Mouse (Mus musculus) embryonic facial prominence, embryonic 14.5 days (tissue): ENCODE results near the gene Dip2a. TPM values are rescaled to one million over a fixed set of nuclear protein-coding genes. Genes with fewer than 3 reads are reported as not detected.

Source experiments
- ATAC-seq: fragments of 200-750 bp; cut with Nextera tagmentation; 2 replicates; pipeline ENCODE4 v1.8.0; 2017; ENCODE audit warnings: low read depth, moderate number of reproducible peaks, moderate TSS enrichment
- DNase-seq: peaks from one replicate; pipeline ENCODE4 v3.0.0-alpha.2; 2015; ENCODE audit warnings: low spot score
- H3K27ac ChIP-seq: fragments of 300-500 bp; sonication (generic); replicated peaks from 2 replicates; pipeline ENCODE4 v1.5.1; 2014; ENCODE audit warnings: low read depth, mild to moderate bottlenecking, low read length, moderate library complexity
- H3K27me3 ChIP-seq: fragments of 300-500 bp; sonication (generic); replicated peaks from 2 replicates; pipeline ENCODE4 v1.6.1; 2014; ENCODE audit warnings: low read length; ENCODE audit not compliant: control insufficient read depth, insufficient read depth
- H3K36me3 ChIP-seq: fragments of 300-500 bp; sonication (generic); 2 replicates; pipeline ENCODE4 v1.6.1; 2014; ENCODE audit warnings: low read length, mixed read lengths; ENCODE audit not compliant: control insufficient read depth, insufficient read depth
- H3K4me1 ChIP-seq: fragments of 300-500 bp; sonication (generic); 2 replicates; pipeline ENCODE4 v1.6.1; 2014; ENCODE audit warnings: antibody characterized with exemption, low read length; ENCODE audit not compliant: control insufficient read depth, insufficient read depth
- H3K4me2 ChIP-seq: fragments of 300-500 bp; sonication (generic); 2 replicates; pipeline ENCODE4 v1.6.1; 2014; ENCODE audit warnings: low read depth, mild to moderate bottlenecking, low read length, moderate library complexity, mixed read lengths
- H3K4me3 ChIP-seq: fragments of 300-500 bp; sonication (generic); 2 replicates; pipeline ENCODE4 v1.5.1; 2014; ENCODE audit warnings: low read depth, mild to moderate bottlenecking, low read length
- H3K9ac ChIP-seq: fragments of 300-500 bp; sonication (generic); 2 replicates; pipeline ENCODE4 v1.6.1; 2014; ENCODE audit warnings: low read depth, mild to moderate bottlenecking, low read length, moderate library complexity, mixed read lengths
- H3K9me3 ChIP-seq: fragments of 300-500 bp; sonication (generic); 2 replicates; pipeline ENCODE4 v1.6.1; 2016; ENCODE audit warnings: low read length; ENCODE audit not compliant: control insufficient read depth
- WGBS: fragments of 180-500 bp; shearing (Covaris S2); extraction: QIAGEN DNeasy Blood & Tissue Kit; methylation state at CpG from one replicate; pipeline ENCODE4 v1.1.7; 2014; 5-methylcytosine and 5-hydroxymethylcytosine counted together
- polyA plus RNA-seq: library from polyadenylated mRNA; unstranded; fragments of >200 nt; fragmentation: Nextera tagmentation; extraction: Ambion mirVana; gene quantifications from 2 replicates; pipeline ENCODE4 v1.2.1, GENCODE M21; 2014

The Dip2a gene
- polyA plus RNA-seq, 1 experiment from 2014 or later, result 7.7 TPM

DNA sequence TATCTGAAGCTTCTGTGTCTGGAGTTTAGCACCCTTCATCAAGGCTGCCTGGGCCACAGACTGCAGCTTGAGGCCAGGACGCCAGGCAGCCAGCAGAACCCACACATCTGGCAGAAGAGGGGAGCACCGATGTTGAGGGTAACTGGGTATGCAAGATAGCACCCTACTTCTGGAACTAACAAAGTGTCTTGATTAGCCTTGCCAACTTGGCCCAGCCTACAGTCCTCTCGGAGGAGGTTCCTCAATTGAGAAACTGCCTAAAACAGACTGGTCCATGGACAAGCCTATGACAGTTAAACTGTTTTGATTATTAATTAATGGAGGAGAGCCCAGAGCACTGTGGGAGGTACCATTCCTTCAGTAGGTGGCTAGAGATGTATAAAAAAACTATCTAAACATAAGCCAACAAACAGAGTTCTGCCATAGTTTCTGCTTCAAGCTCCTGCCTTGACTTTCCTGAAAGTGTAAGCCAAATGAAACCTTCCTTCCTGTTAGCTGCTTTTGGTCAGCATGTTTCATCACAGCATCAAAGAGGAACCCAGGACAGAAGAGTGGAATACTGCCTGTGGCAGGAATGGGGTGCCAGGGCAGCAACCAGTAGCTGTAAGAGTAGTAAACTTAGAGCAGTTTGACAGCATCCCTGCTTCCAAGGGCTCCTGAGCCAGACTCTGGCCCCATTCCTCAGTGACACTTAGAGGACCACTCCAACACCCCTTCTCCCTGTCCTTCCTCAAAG lies 55.0 kb downstream of the Dip2a start:
- Histone ChIP-seq H3K4me1 (no peaks in the 10 kb centered on the region), H3K36me3 (peaks cover 95% of the 10 kb centered on the region), H3K4me2 (no peak overlapping the region), H3K27ac (no peak overlapping the region), H3K27me3 (no peaks in the 10 kb centered on the region), H3K9me3 (no peaks in the 10 kb centered on the region), H3K4me3 (no peak overlapping the region), H3K9ac (no peak overlapping the region)
- ATAC-seq (no peak), DNase-seq (no peak)
- 83% methylated on average over 3 of the region's 3 CpGs for whole genome bisulfite sequencing

GRCm38 (mm10) chr10:76289052-76289451 lies 56.0 kb downstream of the Dip2a start:
- Histone ChIP-seq H3K4me3 (no peak overlapping the region), H3K9me3 (no peaks in the 10 kb centered on the region), H3K4me1 (no peaks in the 10 kb centered on the region), H3K27me3 (no peaks in the 10 kb centered on the region), H3K9ac (no peak overlapping the region), H3K36me3 (peaks cover 94% of the 10 kb centered on the region), H3K27ac (no peak overlapping the region), H3K4me2 (no peak overlapping the region)
- ATAC-seq, result no peak
- 86% methylated on average over 5 of the region's 5 CpGs for WGBS
- DNase-seq, result no peak

GRCm38 (mm10) chr10:76288268-76288993 lies 56.7 kb downstream of the Dip2a start:
- H3K4me3 ChIP-seq, result no peak overlapping the region
- no peaks in the 10 kb centered on the region for H3K4me1 ChIP-seq
- WGBS, result 58% methylated on average over 11 of the region's 11 CpGs
- H3K9me3 ChIP-seq, result no peaks in the 10 kb centered on the region
- no peak overlapping the region for H3K9ac ChIP-seq
- H3K27ac ChIP-seq, result no peak overlapping the region
- no peaks in the 10 kb centered on the region for H3K27me3 ChIP-seq
- DNase-seq (peak; percentile 10), ATAC-seq (no peak)
- H3K4me2 ChIP-seq, result no peak overlapping the region
- H3K36me3 ChIP-seq, result peaks cover 94% of the 10 kb centered on the region

GRCm38 (mm10) chr10:76278541-76279097 lies 66.5 kb downstream of the Dip2a start:
- WGBS, result 76% methylated on average over 5 of the region's 5 CpGs
- Histone ChIP-seq H3K27ac (no peak overlapping the region), H3K9ac (no peak overlapping the region), H3K27me3 (no peaks in the 10 kb centered on the region), H3K4me2 (no peak overlapping the region), H3K36me3 (peaks cover 91% of the 10 kb centered on the region), H3K9me3 (no peaks in the 10 kb centered on the region), H3K4me1 (no peaks in the 10 kb centered on the region), H3K4me3 (no peak overlapping the region)
- no peak for DNase-seq
- ATAC-seq, result no peak

DNA sequence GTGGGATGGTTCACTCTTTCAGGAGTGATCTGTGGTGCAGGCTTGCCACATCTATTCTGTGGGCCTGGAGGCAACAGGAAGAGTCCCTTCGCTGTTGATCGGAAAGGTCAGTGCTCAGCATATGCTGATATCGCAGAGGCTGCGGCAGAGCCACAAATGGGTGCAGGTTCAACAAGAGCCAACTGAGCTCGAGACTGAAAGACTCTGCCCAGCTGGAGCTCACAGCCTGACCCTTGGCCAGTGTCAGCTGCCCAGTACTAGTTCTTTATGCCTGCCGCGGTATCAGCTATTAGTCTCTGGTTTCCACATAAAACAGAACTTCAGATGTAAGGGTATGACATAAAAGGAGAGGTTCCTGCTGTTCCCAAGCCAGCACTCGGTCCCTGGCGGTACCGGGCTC lies 69.8 kb downstream of the Dip2a start:
- H3K4me2 ChIP-seq, result no peak overlapping the region
- no peak overlapping the region for H3K27ac ChIP-seq
- H3K9me3 ChIP-seq, result no peaks in the 10 kb centered on the region
- no peak overlapping the region; the same call in 1 of the 2 replicates for H3K9ac ChIP-seq
- DNase-seq, result no peak
- H3K27me3 ChIP-seq, result no peaks in the 10 kb centered on the region
- 82% methylated on average over 10 of the region's 10 CpGs for WGBS
- peaks cover 93% of the 10 kb centered on the region for H3K36me3 ChIP-seq
- no peaks in the 10 kb centered on the region for H3K4me1 ChIP-seq
- no peak overlapping the region for H3K4me3 ChIP-seq
- no peak for ATAC-seq

DNA sequence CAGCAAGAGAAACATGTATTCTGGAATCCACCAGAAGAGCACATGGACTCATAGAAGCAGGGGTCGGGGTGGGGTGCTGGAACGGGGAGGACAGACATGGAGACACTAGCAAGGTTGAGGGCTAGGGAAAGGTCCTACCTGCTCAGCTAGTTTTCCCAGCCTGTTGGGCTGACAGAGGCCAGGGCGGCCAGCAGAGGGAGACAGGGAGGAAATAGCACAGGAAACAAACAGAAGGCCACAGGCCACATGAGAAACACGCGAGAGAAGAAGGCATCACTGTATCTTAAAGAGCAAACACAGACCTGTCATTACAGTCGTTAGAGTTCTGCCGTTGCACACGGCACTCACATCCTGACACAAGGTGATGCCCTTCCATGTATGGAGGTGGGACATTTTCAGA lies 73.9 kb downstream of the Dip2a start:
- H3K27me3 ChIP-seq, result no peaks in the 10 kb centered on the region
- H3K9ac ChIP-seq, result peak overlapping the region; percentile 2; the same call in 1 of the 2 replicates
- ATAC-seq, result no peak
- H3K36me3 ChIP-seq, result peaks cover 93% of the 10 kb centered on the region
- H3K9me3 ChIP-seq, result no peaks in the 10 kb centered on the region
- H3K27ac ChIP-seq, result no peak overlapping the region
- H3K4me1 ChIP-seq, result no peaks in the 10 kb centered on the region
- WGBS, result 32% methylated on average over 8 of the region's 8 CpGs
- H3K4me2 ChIP-seq, result no peak overlapping the region
- no peak overlapping the region for H3K4me3 ChIP-seq
- DNase-seq, result peak; percentile 20

DNA sequence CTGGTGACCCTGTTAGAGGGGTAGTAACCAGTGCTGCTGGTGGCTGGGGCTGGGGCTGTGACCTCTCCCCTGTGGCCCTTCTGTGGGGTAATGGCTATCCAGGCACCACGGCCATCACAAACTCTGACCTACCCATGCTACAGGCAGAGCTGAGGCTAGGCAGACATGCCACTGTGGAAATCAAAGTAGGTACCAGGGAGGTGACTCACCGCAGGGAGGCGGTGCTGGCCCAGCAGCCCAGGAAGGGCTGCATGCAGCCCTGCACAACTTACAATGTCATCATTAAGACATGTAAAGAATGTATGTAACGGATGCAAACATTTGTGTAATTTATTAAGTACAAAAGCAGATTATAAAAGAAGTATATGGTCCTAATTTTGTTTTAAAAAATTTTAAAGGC lies 82.7 kb downstream of the Dip2a start:
- Histone ChIP-seq H3K4me1 (no peaks in the 10 kb centered on the region), H3K27ac (no peak overlapping the region), H3K9ac (0 out of 2 replicates have a peak overlapping the region, but pooled peaks have one; percentile 5), H3K4me3 (no peak overlapping the region), H3K4me2 (no peak overlapping the region), H3K36me3 (peaks cover 42% of the 10 kb centered on the region), H3K9me3 (no peaks in the 10 kb centered on the region), H3K27me3 (no peaks in the 10 kb centered on the region)
- DNase-seq, result no peak
- WGBS, result 60% methylated on average over 4 of the region's 4 CpGs
- no peak for ATAC-seq

GRCm38 (mm10) chr10:76261447-76261846 lies 83.6 kb downstream of the Dip2a start:
- Histone ChIP-seq H3K27me3 (no peaks in the 10 kb centered on the region), H3K9ac (no peak overlapping the region), H3K4me1 (no peaks in the 10 kb centered on the region), H3K27ac (no peak overlapping the region), H3K4me2 (no peak overlapping the region), H3K9me3 (no peaks in the 10 kb centered on the region), H3K36me3 (peaks cover 35% of the 10 kb centered on the region), H3K4me3 (no peak overlapping the region)
- WGBS, result 70% methylated on average over 3 of the region's 3 CpGs
- peak; percentile 34; the same call in 1 of the 2 replicates for ATAC-seq
- no peak for DNase-seq
